Mouse (Mus musculus): ENCODE results near the gene Cdcp2. TPM values are rescaled to one million over a fixed set of nuclear protein-coding genes. Genes with fewer than 3 reads are reported as not detected.

Gene Cdcp2
- polyA plus RNA-seq, 1 experiment from 2014 or later, result not detected

- H3K27me3 ChIP-seq, result no peaks in the 10 kb centered on the region
- H3K4me3 ChIP-seq, result no peak overlapping the region
- no peaks in the 10 kb centered on the region for H3K9me3 ChIP-seq (replicated peaks)
- no peak overlapping the region for H3K27ac ChIP-seq
- no peak overlapping the region for H3K4me2 ChIP-seq
- H3K9ac ChIP-seq, result no peak overlapping the region
- no peak for ATAC-seq
- WGBS, result 95% methylated on average over 6 of the region's 6 CpGs
- H3K4me1 ChIP-seq, result peaks cover 4% of the 10 kb centered on the region; the same call in 1 of the 2 replicates
- no peaks in the 10 kb centered on the region for H3K36me3 ChIP-seq (ENCODE audit: poor library complexity, severe bottlenecking)
Measured at GRCm38 (mm10) chr4:107120676-107121075, 24.0 kb downstream of the Cdcp2 start.

GRCm38 (mm10) chr4:107121165-107121943 lies 24.7 kb downstream of the Cdcp2 start:
- Histone ChIP-seq H3K27me3 (no peaks in the 10 kb centered on the region), H3K4me1 (peaks cover 8% of the 10 kb centered on the region; the same call in 1 of the 2 replicates), H3K9me3 (replicated peaks) (no peaks in the 10 kb centered on the region), H3K36me3 (ENCODE audit: poor library complexity, severe bottlenecking) (no peaks in the 10 kb centered on the region), H3K27ac (no peak overlapping the region), H3K4me2 (no peak overlapping the region), H3K4me3 (no peak overlapping the region), H3K9ac (no peak overlapping the region)
- 40% methylated on average over 12 of the region's 12 CpGs for WGBS
- no peak for ATAC-seq

GRCm38 (mm10) chr4:107124376-107124775 lies 27.7 kb downstream of the Cdcp2 start:
- no peak overlapping the region for H3K9ac ChIP-seq
- H3K9me3 ChIP-seq (replicated peaks), result no peaks in the 10 kb centered on the region
- ATAC-seq, result no peak
- H3K36me3 ChIP-seq (ENCODE audit: poor library complexity, severe bottlenecking), result no peaks in the 10 kb centered on the region
- no peak overlapping the region for H3K4me2 ChIP-seq
- no peak overlapping the region for H3K27ac ChIP-seq
- peaks cover 31% of the 10 kb centered on the region for H3K4me1 ChIP-seq
- H3K4me3 ChIP-seq, result no peak overlapping the region
- 74% methylated on average over 7 of the region's 7 CpGs for WGBS
- no peaks in the 10 kb centered on the region; the same call in 1 of the 2 replicates for H3K27me3 ChIP-seq

GRCm38 (mm10) chr4:107125101-107125500 lies 28.4 kb downstream of the Cdcp2 start:
- Histone ChIP-seq H3K27me3 (no peaks in the 10 kb centered on the region; the same call in 1 of the 2 replicates), H3K9me3 (replicated peaks) (no peaks in the 10 kb centered on the region), H3K4me3 (no peak overlapping the region), H3K4me1 (peaks cover 31% of the 10 kb centered on the region), H3K9ac (no peak overlapping the region), H3K36me3 (ENCODE audit: poor library complexity, severe bottlenecking) (no peaks in the 10 kb centered on the region), H3K27ac (no peak overlapping the region), H3K4me2 (no peak overlapping the region)
- WGBS, result 60% methylated on average over 5 of the region's 5 CpGs
- no peak for ATAC-seq

- Histone ChIP-seq H3K27ac (peak overlapping the region; percentile 6; the same call in 1 of the 2 replicates), H3K4me1 (peaks cover 39% of the 10 kb centered on the region)
- 46% methylated on average over 10 of the region's 10 CpGs for WGBS
Measured at GRCm38 (mm10) chr4:107126389-107126788, 29.7 kb downstream of the Cdcp2 start.

GRCm38 (mm10) chr4:107126891-107127524 lies 30.3 kb downstream of the Cdcp2 start:
- Histone ChIP-seq H3K4me1 (peaks cover 36% of the 10 kb centered on the region), H3K4me2 (no peak overlapping the region), H3K9me3 (replicated peaks) (no peaks in the 10 kb centered on the region), H3K9ac (no peak overlapping the region), H3K4me3 (no peak overlapping the region), H3K36me3 (ENCODE audit: poor library complexity, severe bottlenecking) (no peaks in the 10 kb centered on the region), H3K27me3 (no peaks in the 10 kb centered on the region; the same call in 1 of the 2 replicates), H3K27ac (peak overlapping the region; percentile 6; the same call in 1 of the 2 replicates)
- 41% methylated on average over 13 of the region's 13 CpGs for WGBS
- no peak for ATAC-seq

More at GRCm38 (mm10) chr4:107126389-107126788, 29.7 kb downstream of the Cdcp2 start:
- ATAC-seq, result no peak
- no peak overlapping the region for H3K4me3 ChIP-seq
- H3K9me3 ChIP-seq (replicated peaks), result no peaks in the 10 kb centered on the region
- no peak overlapping the region for H3K4me2 ChIP-seq
- no peak overlapping the region for H3K9ac ChIP-seq
- no peaks in the 10 kb centered on the region; the same call in 1 of the 2 replicates for H3K27me3 ChIP-seq
- no peaks in the 10 kb centered on the region for H3K36me3 ChIP-seq (ENCODE audit: poor library complexity, severe bottlenecking)

- H3K27ac ChIP-seq, result peak overlapping the region; percentile 62; the same call in 1 of the 2 replicates
- H3K9me3 ChIP-seq (replicated peaks), result no peaks in the 10 kb centered on the region
- H3K27me3 ChIP-seq, result no peaks in the 10 kb centered on the region; the same call in 1 of the 2 replicates
- H3K4me3 ChIP-seq, result no peak overlapping the region
- no peaks in the 10 kb centered on the region for H3K36me3 ChIP-seq (ENCODE audit: poor library complexity, severe bottlenecking)
- peak; percentile 72 for ATAC-seq
- H3K9ac ChIP-seq, result no peak overlapping the region
- H3K4me1 ChIP-seq, result peaks cover 36% of the 10 kb centered on the region
- H3K4me2 ChIP-seq, result no peak overlapping the region
- 9% methylated on average over 13 of the region's 13 CpGs for WGBS
Measured at GRCm38 (mm10) chr4:107127901-107128669, 31.4 kb downstream of the Cdcp2 start.

- Histone ChIP-seq H3K4me2 (no peak overlapping the region), H3K9me3 (replicated peaks) (no peaks in the 10 kb centered on the region), H3K4me1 (peaks cover 36% of the 10 kb centered on the region), H3K27me3 (no peaks in the 10 kb centered on the region; the same call in 1 of the 2 replicates), H3K36me3 (ENCODE audit: poor library complexity, severe bottlenecking) (no peaks in the 10 kb centered on the region), H3K4me3 (no peak overlapping the region), H3K27ac (no peak overlapping the region), H3K9ac (no peak overlapping the region)
- no peak for ATAC-seq
- 78% methylated on average over 8 of the region's 8 CpGs for WGBS
Measured at GRCm38 (mm10) chr4:107129373-107129772, 32.7 kb downstream of the Cdcp2 start.

GRCm38 (mm10) chr4:107130534-107130933 lies 33.8 kb downstream of the Cdcp2 start:
- no peak overlapping the region for H3K27ac ChIP-seq
- no peak overlapping the region for H3K4me2 ChIP-seq
- no peak overlapping the region for H3K9ac ChIP-seq
- no peak overlapping the region for H3K4me3 ChIP-seq
- no peaks in the 10 kb centered on the region; the same call in 1 of the 2 replicates for H3K27me3 ChIP-seq
- no peaks in the 10 kb centered on the region for H3K36me3 ChIP-seq (ENCODE audit: poor library complexity, severe bottlenecking)
- H3K9me3 ChIP-seq (replicated peaks), result no peaks in the 10 kb centered on the region
- no peak for ATAC-seq
- peaks cover 40% of the 10 kb centered on the region for H3K4me1 ChIP-seq
- 21% methylated on average over 9 of the region's 9 CpGs for WGBS

- Histone ChIP-seq H3K4me1 (peaks cover 54% of the 10 kb centered on the region), H3K9me3 (replicated peaks) (no peaks in the 10 kb centered on the region), H3K27ac (no peak overlapping the region), H3K4me3 (no peak overlapping the region), H3K9ac (no peak overlapping the region), H3K36me3 (ENCODE audit: poor library complexity, severe bottlenecking) (no peaks in the 10 kb centered on the region), H3K4me2 (no peak overlapping the region), H3K27me3 (no peaks in the 10 kb centered on the region)
- ATAC-seq, result no peak
- 90% methylated on average over 3 of the region's 3 CpGs for WGBS
Measured at GRCm38 (mm10) chr4:107134891-107135290, 38.2 kb downstream of the Cdcp2 start.

- H3K4me1 ChIP-seq, result peaks cover 57% of the 10 kb centered on the region
- 88% methylated on average over 5 of the region's 5 CpGs for WGBS
- no peaks in the 10 kb centered on the region for H3K36me3 ChIP-seq (ENCODE audit: poor library complexity, severe bottlenecking)
- no peaks in the 10 kb centered on the region for H3K9me3 ChIP-seq (replicated peaks)
- ATAC-seq, result no peak
- H3K4me2 ChIP-seq, result no peak overlapping the region
- no peak overlapping the region for H3K9ac ChIP-seq
- no peaks in the 10 kb centered on the region for H3K27me3 ChIP-seq
- no peak overlapping the region for H3K4me3 ChIP-seq
- no peak overlapping the region for H3K27ac ChIP-seq
Measured at GRCm38 (mm10) chr4:107135663-107136062, 39.0 kb downstream of the Cdcp2 start.

GRCm38 (mm10) chr4:107136531-107136930 lies 39.8 kb downstream of the Cdcp2 start:
- H3K9ac ChIP-seq, result no peak overlapping the region
- no peak overlapping the region for H3K4me3 ChIP-seq
- WGBS, result 61% methylated on average over 3 of the region's 3 CpGs
- peaks cover 61% of the 10 kb centered on the region for H3K4me1 ChIP-seq
- no peak overlapping the region for H3K4me2 ChIP-seq
- no peak for ATAC-seq
- no peak overlapping the region for H3K27ac ChIP-seq
- H3K36me3 ChIP-seq (ENCODE audit: poor library complexity, severe bottlenecking), result no peaks in the 10 kb centered on the region
- H3K9me3 ChIP-seq (replicated peaks), result no peaks in the 10 kb centered on the region
- no peaks in the 10 kb centered on the region for H3K27me3 ChIP-seq

Measured in forebrain, embryonic 13.5 days (tissue).